Mouse (Mus musculus): Measurements from ENCODE around the gene Dlg2. TPM values are rescaled to one million over a fixed set of nuclear protein-coding genes. Genes with fewer than 3 reads are reported as not detected.

Dlg2 gene
- polyA plus RNA-seq, 1 experiment from 2014 or later = 27.1 TPM

GRCm38 (mm10) chr7:91241718-91242117 lies 765.2 kb downstream of the Dlg2 start:
- Histone ChIP-seq H3K27ac (ENCODE audit: low read length) (no peak overlapping the region), H3K4me3 (ENCODE audit: low read depth, low read length) (no peak overlapping the region), H3K36me3 (ENCODE audit: control insufficient read depth, insufficient read depth, low read length) (no peaks in the 10 kb centered on the region), H3K9ac (ENCODE audit: low read depth, low read length) (no peak overlapping the region), H3K4me1 (ENCODE audit: control insufficient read depth, insufficient read depth, low read length) (no peaks in the 10 kb centered on the region), H3K9me3 (replicated peaks; ENCODE audit: control insufficient read depth, low read length, poor library complexity, severe bottlenecking) (no peaks in the 10 kb centered on the region), H3K27me3 (ENCODE audit: control insufficient read depth, insufficient read depth, low read depth, low read length) (no peaks in the 10 kb centered on the region), H3K4me2 (ENCODE audit: low read length) (no peak overlapping the region)
- no peak for ATAC-seq
- WGBS = 68% methylated on average over 4 of the region's 4 CpGs

- Histone ChIP-seq H3K9ac (ENCODE audit: low read depth, low read length) (peak overlapping the region; percentile 78), H3K4me1 (ENCODE audit: control insufficient read depth, insufficient read depth, low read length) (peaks cover 6% of the 10 kb centered on the region), H3K4me3 (ENCODE audit: low read depth, low read length) (peak overlapping the region; percentile 68), H3K36me3 (ENCODE audit: control insufficient read depth, insufficient read depth, low read length) (no peaks in the 10 kb centered on the region), H3K4me2 (ENCODE audit: low read length) (peak overlapping the region; percentile 80), H3K27me3 (ENCODE audit: control insufficient read depth, insufficient read depth, low read depth, low read length) (no peaks in the 10 kb centered on the region), H3K9me3 (replicated peaks; ENCODE audit: control insufficient read depth, low read length, poor library complexity, severe bottlenecking) (no peaks in the 10 kb centered on the region), H3K27ac (ENCODE audit: low read length) (peak overlapping the region; percentile 77)
- WGBS = 3% methylated on average over 5 of the region's 5 CpGs
- ATAC-seq = no peak
Observed at GRCm38 (mm10) chr7:91261672-91262030, 785.2 kb downstream of the Dlg2 start.

GRCm38 (mm10) chr7:91262031-91262951 lies 785.8 kb downstream of the Dlg2 start:
- peaks cover 6% of the 10 kb centered on the region for H3K4me1 ChIP-seq (ENCODE audit: control insufficient read depth, insufficient read depth, low read length)
- H3K9ac ChIP-seq (ENCODE audit: low read depth, low read length) = peak overlapping the region; percentile 78
- ATAC-seq = peak; percentile 93
- peak overlapping the region; percentile 68 for H3K4me3 ChIP-seq (ENCODE audit: low read depth, low read length)
- H3K9me3 ChIP-seq (replicated peaks; ENCODE audit: control insufficient read depth, low read length, poor library complexity, severe bottlenecking) = no peaks in the 10 kb centered on the region
- H3K4me2 ChIP-seq (ENCODE audit: low read length) = peak overlapping the region; percentile 80
- under 1% methylated on average over 33 of the region's 34 CpGs for WGBS
- no peaks in the 10 kb centered on the region for H3K27me3 ChIP-seq (ENCODE audit: control insufficient read depth, insufficient read depth, low read depth, low read length)
- peak overlapping the region; percentile 77 for H3K27ac ChIP-seq (ENCODE audit: low read length)
- no peaks in the 10 kb centered on the region for H3K36me3 ChIP-seq (ENCODE audit: control insufficient read depth, insufficient read depth, low read length)

- peak; percentile 31 for ATAC-seq
- Histone ChIP-seq H3K27ac (ENCODE audit: low read length) (peak overlapping the region; percentile 77), H3K4me1 (ENCODE audit: control insufficient read depth, insufficient read depth, low read length) (peaks cover 6% of the 10 kb centered on the region), H3K4me3 (ENCODE audit: low read depth, low read length) (peak overlapping the region; percentile 68), H3K9ac (ENCODE audit: low read depth, low read length) (peak overlapping the region; percentile 78), H3K27me3 (ENCODE audit: control insufficient read depth, insufficient read depth, low read depth, low read length) (no peaks in the 10 kb centered on the region), H3K9me3 (replicated peaks; ENCODE audit: control insufficient read depth, low read length, poor library complexity, severe bottlenecking) (no peaks in the 10 kb centered on the region), H3K36me3 (ENCODE audit: control insufficient read depth, insufficient read depth, low read length) (no peaks in the 10 kb centered on the region), H3K4me2 (ENCODE audit: low read length) (peak overlapping the region; percentile 80)
- 5% methylated on average over 9 of the region's 9 CpGs for WGBS
Observed at GRCm38 (mm10) chr7:91262998-91263397, 786.5 kb downstream of the Dlg2 start.

GRCm38 (mm10) chr7:91267764-91268163 lies 791.3 kb downstream of the Dlg2 start:
- H3K27me3 ChIP-seq (ENCODE audit: control insufficient read depth, insufficient read depth, low read depth, low read length) = no peaks in the 10 kb centered on the region
- 52% methylated on average over 1 of the region's 1 CpGs for WGBS
- ATAC-seq = no peak
- no peak overlapping the region for H3K27ac ChIP-seq (ENCODE audit: low read length)
- no peak overlapping the region for H3K4me3 ChIP-seq (ENCODE audit: low read depth, low read length)
- H3K9ac ChIP-seq (ENCODE audit: low read depth, low read length) = no peak overlapping the region
- H3K36me3 ChIP-seq (ENCODE audit: control insufficient read depth, insufficient read depth, low read length) = no peaks in the 10 kb centered on the region
- H3K9me3 ChIP-seq (replicated peaks; ENCODE audit: control insufficient read depth, low read length, poor library complexity, severe bottlenecking) = no peaks in the 10 kb centered on the region
- H3K4me1 ChIP-seq (ENCODE audit: control insufficient read depth, insufficient read depth, low read length) = peaks cover 4% of the 10 kb centered on the region
- no peak overlapping the region for H3K4me2 ChIP-seq (ENCODE audit: low read length)

GRCm38 (mm10) chr7:91284167-91284566 lies 807.7 kb downstream of the Dlg2 start:
- Histone ChIP-seq H3K36me3 (ENCODE audit: control insufficient read depth, insufficient read depth, low read length) (no peaks in the 10 kb centered on the region), H3K27ac (ENCODE audit: low read length) (no peak overlapping the region), H3K27me3 (ENCODE audit: control insufficient read depth, insufficient read depth, low read depth, low read length) (no peaks in the 10 kb centered on the region), H3K9ac (ENCODE audit: low read depth, low read length) (no peak overlapping the region), H3K4me2 (ENCODE audit: low read length) (no peak overlapping the region), H3K4me3 (ENCODE audit: low read depth, low read length) (no peak overlapping the region), H3K4me1 (ENCODE audit: control insufficient read depth, insufficient read depth, low read length) (no peaks in the 10 kb centered on the region), H3K9me3 (replicated peaks; ENCODE audit: control insufficient read depth, low read length, poor library complexity, severe bottlenecking) (no peaks in the 10 kb centered on the region)
- 91% methylated on average over 3 of the region's 3 CpGs for WGBS
- no peak for ATAC-seq

DNA sequence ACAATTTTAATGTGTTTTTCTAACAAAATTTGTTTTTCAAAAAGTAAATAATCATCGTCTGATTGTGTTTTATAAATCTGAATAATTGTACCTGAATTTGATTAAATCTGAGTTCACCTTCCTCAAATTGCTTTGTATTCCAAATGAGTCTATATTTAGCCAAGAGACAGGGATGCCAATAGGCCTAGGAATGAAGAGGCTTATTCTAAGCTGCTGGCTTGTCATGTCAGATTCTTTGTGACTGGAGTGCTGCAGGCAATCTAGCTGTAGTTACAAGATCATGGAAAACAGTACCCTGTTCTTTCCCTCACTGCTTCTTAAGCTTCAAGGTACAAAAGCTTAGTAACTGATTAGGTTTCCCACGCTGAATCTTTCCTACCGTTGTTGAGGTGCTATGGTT lies 811.9 kb downstream of the Dlg2 start:
- H3K36me3 ChIP-seq (ENCODE audit: control insufficient read depth, insufficient read depth, low read length) = no peaks in the 10 kb centered on the region
- no peak overlapping the region for H3K27ac ChIP-seq (ENCODE audit: low read length)
- no peak overlapping the region for H3K4me3 ChIP-seq (ENCODE audit: low read depth, low read length)
- no peak overlapping the region for H3K9ac ChIP-seq (ENCODE audit: low read depth, low read length)
- 69% methylated on average over 3 of the region's 3 CpGs for WGBS
- H3K4me1 ChIP-seq (ENCODE audit: control insufficient read depth, insufficient read depth, low read length) = no peaks in the 10 kb centered on the region
- H3K4me2 ChIP-seq (ENCODE audit: low read length) = no peak overlapping the region
- H3K27me3 ChIP-seq (ENCODE audit: control insufficient read depth, insufficient read depth, low read depth, low read length) = no peaks in the 10 kb centered on the region
- H3K9me3 ChIP-seq (replicated peaks; ENCODE audit: control insufficient read depth, low read length, poor library complexity, severe bottlenecking) = no peaks in the 10 kb centered on the region
- ATAC-seq = no peak

DNA sequence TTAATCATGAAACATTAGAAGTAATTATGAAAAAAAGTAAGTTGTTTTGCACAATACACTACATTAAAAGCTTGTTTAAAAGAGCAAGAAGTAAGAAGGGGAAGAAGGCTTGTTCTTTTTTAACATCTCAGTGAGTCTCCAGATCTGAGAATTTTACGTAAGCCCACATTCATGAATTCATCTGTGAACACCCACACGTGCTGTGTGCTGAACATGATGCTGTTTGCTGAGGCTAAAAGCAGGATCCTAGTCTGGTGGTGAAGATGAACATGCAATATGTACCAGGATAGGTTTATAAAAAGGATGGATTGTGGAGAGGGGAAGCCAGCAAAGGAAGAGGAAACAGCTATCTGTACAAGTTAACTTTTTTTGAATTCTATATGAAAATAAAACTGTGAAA lies 819.7 kb downstream of the Dlg2 start:
- Histone ChIP-seq H3K4me2 (ENCODE audit: low read length) (no peak overlapping the region), H3K27ac (ENCODE audit: low read length) (no peak overlapping the region), H3K9me3 (replicated peaks; ENCODE audit: control insufficient read depth, low read length, poor library complexity, severe bottlenecking) (no peaks in the 10 kb centered on the region), H3K4me3 (ENCODE audit: low read depth, low read length) (no peak overlapping the region), H3K36me3 (ENCODE audit: control insufficient read depth, insufficient read depth, low read length) (no peaks in the 10 kb centered on the region), H3K4me1 (ENCODE audit: control insufficient read depth, insufficient read depth, low read length) (no peaks in the 10 kb centered on the region), H3K9ac (ENCODE audit: low read depth, low read length) (no peak overlapping the region), H3K27me3 (ENCODE audit: control insufficient read depth, insufficient read depth, low read depth, low read length) (no peaks in the 10 kb centered on the region)
- WGBS = 80% methylated on average over 2 of the region's 2 CpGs
- no peak for ATAC-seq

DNA sequence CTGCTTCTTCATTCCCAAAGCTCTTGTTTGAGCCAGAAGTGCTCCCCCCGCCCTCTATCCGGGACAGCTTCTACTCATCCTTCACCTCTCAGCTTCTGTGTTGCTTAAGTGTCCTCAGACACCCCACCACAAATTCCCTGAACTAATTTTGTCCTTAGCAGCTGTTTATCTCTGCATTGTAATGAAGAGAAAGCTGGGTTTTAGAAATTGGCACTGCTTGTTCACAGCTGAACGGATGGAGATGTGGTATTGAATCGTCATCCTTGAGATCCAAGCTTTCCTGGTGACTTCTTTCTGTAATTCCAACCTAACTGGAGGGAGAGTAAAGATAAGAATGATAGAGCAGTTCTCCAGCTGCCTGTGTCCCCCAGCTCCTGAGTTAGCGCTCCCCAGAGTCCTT lies 834.7 kb downstream of the Dlg2 start:
- Histone ChIP-seq H3K4me2 (ENCODE audit: low read length) (no peak overlapping the region), H3K4me3 (ENCODE audit: low read depth, low read length) (no peak overlapping the region), H3K9me3 (replicated peaks; ENCODE audit: control insufficient read depth, low read length, poor library complexity, severe bottlenecking) (no peaks in the 10 kb centered on the region), H3K9ac (ENCODE audit: low read depth, low read length) (no peak overlapping the region), H3K27me3 (ENCODE audit: control insufficient read depth, insufficient read depth, low read depth, low read length) (no peaks in the 10 kb centered on the region), H3K27ac (ENCODE audit: low read length) (no peak overlapping the region), H3K36me3 (ENCODE audit: control insufficient read depth, insufficient read depth, low read length) (no peaks in the 10 kb centered on the region), H3K4me1 (ENCODE audit: control insufficient read depth, insufficient read depth, low read length) (no peaks in the 10 kb centered on the region)
- WGBS = 83% methylated on average over 5 of the region's 5 CpGs
- ATAC-seq = no peak

Measured in midbrain, embryonic 16.5 days (tissue).